Mouse (Mus musculus): ENCODE data around the gene Zbtb7a.

Gene Zbtb7a

DNA sequence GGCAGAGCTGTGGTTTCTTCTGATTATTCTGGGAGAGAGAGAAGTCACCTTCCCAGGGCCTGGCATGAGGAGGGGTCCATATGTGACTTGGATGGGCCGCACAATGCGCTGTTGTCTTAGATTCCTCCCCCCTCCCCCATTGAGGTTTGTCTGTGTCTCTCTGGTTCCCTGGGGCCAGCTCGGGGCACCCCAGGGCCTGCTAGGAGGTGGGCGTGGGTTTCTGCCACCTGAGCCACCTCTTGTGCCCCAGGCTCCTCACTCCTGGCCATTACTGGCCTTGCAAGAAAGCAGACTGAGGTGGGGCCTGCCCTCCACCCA is 4.5 kb downstream of the Zbtb7a start:
- DNase-seq: no peak

DNA sequence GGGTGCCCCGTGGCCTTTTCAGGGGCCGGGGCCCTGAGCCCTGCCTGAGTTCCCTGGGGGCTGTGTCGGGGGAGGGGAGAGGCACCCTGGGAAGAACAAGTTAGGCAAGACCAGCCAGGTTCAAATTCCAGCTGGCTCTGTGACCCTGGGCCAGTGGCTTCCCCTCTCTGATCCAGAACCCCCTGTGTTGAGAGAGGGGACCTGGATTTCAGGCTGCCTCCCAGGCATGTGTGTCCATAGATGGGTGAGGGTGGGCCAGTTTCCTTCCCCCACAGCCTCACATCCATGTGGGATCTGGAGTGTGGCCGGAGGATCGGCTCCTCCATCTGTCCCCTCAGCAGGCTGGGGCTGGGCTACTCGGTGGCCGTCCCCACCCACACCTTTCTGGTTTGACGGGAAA is 5.0 kb downstream of the Zbtb7a start:
- no peak for DNase-seq

DNA sequence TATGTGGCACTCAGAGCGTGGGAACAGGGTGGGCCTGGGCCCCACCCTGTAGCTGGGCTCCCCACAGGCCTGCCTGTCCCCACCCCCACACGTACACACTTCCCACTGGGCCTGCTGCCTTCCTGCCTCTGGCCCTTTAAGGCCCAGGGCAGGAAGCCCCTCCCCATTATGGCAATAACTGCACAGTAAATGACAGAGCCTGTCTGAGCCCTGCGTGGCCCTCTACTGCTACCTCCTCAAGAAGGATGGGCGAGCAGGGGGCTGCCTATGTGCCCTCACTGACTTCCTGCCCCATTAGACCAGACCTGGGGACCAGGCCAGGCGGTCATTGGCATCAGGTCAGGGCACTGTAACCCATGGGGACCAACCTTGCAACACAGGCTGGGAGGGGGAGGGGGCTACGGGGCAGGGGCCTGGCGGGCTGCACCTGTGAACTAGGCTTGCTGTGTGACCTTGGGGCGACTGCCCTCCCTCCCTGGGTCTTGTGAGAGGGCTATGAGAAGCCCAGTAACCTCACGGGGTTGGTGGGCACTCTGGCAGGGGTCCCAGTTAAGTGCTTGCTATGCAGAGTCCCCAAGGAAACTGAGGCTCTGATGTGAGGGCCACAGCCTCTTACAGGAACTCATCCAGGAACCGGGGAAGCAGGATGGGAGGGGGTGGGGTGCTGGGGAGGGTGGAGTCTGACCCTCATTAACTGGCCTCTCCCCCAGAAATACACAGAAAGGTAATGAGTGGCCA is 5.9 kb downstream of the Zbtb7a start:
- DNase-seq: peak in 1 of 2 experiments; percentile 46

DNA sequence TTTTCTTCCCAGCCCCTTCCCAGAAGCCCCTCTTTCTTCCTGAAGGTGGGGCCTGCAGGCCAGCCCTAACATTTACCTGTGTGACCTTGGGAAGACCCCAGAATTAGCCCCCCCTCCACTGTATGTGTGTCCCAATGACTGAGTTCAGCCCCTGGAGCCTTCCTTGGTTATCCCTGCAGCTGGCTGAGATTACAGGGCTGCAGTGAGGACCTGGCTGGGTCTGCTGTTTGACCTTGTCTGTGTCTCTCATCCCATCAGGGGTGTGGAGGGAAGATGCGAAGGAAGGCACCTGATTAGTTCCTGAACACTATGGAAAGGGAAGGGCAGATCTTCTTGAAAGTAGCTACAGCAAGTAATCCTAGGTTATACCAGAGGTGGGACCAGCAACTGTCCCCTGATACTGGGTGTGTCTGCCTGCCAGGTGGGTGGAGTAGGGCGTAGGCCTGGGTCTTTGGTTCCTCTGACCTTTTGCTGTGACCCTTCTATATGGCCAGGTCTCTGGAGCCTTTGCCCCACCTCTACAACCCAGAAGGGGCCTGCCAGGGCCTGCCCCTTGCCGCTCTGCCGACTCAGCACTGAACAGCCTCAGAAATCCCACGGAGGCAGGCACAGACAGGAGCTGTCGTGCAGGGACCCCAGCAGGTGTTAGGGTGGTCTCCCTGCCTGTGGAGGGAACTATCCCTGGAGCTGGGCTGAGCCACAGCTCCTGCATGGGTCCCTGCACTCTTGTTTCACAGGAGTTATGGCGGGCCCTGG is 6.6 kb downstream of the Zbtb7a start:
- no peak for DNase-seq

DNA sequence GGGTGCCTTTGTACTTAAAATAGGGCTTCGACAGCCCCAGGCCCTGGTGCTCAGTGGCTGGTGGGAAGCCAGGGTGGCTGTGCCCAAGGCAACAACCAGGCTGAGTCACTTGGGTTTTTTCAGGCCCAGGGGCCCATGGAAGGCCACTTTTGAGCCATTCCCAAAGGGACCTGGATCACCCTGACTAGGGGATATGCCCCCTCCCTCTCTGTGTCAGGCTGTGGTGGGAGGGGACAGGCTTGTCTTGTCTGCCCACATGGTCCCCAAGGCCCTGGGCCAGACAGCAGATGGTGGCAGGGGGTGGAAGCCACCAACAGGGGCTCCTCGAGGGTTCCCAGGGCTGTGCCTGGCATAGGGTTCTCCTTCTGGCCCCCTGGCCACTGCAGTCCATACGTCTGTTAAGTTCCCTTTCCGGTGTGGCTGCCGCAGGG is 7.5 kb downstream of the Zbtb7a start:
- DNase-seq: no peak

DNA sequence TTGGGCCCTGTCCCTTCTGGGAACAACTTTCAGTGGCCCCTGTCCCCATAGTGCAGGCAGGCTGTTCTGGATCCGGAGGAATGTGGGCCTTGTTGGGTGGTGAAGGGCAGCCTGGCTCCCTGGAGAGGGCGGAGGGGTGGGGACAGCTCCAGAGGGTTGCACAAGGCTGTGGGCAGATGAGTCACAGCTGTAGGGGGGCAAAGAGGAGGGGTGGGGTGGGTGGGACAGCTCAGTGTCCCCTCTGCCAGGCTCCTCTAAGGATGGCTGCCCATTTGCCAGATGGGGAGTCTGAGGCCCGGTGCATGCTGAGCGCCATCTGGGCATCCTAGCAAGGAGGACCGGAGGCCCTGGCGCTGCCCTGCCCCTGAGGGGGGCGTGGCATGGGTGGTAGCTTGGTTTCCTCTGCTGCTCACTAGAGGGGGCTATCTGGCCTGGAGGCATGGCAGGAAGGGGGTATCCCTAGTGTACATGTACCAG is 8.2 kb downstream of the Zbtb7a start:
- DNase-seq: no peak

DNA sequence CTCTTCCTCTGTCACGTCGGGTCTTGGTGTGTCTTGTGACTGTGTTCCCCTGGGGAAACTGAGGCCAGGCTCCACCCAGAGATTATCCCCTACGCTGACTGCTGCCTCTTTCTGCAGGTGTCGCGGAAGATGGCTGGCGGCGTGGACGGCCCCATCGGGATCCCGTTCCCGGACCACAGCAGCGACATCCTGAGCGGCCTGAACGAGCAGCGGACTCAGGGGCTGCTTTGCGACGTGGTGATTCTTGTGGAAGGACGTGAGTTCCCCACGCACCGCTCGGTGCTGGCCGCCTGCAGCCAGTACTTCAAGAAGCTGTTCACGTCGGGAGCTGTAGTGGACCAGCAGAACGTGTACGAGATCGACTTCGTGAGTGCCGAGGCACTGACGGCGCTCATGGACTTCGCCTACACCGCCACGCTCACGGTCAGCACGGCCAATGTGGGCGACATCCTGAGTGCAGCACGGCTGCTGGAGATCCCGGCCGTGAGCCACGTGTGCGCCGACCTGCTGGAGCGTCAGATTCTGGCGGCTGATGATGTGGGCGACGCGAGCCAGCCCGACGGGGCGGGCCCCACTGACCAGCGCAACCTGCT is 8.9 kb downstream of the Zbtb7a start:
- no peak for DNase-seq

DNA sequence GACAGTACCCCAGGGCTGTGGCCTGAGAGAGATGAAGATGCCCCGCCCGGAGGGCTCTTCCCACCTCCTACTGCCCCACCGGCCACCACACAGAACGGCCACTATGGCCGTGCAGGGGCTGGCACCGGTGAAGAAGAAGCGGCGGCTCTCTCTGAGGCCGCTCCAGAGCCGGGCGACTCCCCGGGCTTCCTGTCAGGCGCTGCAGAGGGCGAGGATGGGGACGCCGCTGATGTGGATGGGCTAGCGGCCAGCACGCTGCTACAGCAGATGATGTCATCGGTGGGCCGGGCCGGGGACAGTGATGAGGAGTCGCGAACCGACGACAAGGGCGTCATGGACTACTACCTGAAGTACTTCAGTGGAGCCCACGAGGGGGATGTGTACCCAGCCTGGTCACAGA is 9.6 kb downstream of the Zbtb7a start:
- DNase-seq: peak in 1 of 2 experiments; percentile 37

DNA sequence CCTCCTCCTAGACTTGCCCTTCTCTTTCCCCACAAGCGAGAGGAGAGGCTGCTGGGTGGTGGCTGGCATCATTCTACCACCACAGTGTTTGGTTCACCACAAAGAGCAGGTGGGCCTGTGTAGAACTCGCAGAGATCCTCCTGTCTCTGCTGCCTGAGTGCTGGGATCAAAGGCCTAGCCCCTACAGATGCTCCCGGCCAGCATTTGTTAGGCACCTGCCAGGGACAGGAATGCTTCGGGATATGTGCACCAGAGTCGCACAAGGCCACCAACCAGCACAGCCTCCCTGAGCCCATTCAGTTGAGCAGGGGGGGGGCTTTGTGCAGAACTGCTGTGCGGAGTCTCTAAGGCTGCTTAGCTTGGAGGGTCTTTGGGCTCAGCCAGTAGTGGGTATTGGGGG is 10.3 kb downstream of the Zbtb7a start:
- DNase-seq: no peak

DNA sequence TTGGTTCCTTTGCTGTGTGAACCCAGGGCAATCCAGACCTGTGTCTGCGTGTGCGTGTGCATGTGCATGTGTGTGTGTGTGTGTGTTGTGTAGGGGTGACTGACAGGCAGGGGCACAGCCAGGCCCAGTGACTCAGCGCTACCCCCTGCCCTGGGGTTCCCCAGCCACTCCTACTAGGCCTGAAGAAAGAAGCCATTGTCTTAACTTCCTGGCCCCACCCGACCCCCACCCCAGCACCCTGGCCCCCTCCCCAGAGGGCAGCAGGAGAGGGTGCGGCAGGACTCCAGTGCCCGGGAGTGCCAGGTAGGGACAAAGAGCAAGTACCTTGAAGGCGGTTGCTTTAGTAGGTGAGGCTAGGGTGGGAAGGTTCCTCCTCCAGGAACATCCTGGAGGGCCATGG is 10.8 kb downstream of the Zbtb7a start:
- DNase-seq: no peak

DNA sequence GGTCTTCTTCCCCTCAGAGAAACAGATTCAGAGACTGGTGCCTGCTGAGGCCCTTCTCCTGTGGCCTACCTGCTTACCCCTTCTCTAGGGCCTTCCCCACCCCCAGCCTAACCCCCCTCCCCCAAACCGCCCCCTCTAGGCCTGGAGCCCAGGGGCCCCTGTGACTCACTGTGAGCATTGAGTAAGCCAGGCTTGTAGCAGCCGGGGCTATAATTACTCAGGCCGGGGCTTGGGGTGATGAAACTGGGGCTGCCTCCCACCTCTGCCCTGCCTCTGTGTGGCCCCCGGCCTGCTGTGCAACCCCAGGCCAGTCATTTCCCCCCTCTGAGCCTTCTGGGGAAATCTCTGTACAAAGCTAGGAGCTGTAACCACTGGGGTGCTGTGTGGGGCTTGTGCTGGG is 11.3 kb downstream of the Zbtb7a start:
- no peak for DNase-seq

DNA sequence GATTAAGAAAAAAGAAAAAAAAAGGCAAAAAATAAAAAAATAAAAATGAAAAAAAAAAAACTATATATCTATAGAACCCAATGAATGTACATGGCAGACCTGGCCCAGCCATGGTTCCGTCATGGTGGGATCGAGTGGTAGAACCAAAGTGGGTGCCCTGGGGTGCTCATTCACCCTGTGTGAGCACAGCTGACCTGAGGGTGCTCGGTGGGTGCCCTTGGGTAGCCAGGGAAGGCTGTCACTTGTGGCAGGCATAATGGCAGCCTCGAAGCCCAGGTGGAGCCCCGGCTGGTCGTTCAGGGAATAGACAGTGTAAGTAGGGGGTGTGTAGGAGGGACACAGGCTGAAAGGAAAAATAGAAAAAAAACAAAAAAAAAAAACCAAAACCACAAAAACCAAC is 16.2 kb downstream of the Zbtb7a start:
- DNase-seq: no peak

DNA sequence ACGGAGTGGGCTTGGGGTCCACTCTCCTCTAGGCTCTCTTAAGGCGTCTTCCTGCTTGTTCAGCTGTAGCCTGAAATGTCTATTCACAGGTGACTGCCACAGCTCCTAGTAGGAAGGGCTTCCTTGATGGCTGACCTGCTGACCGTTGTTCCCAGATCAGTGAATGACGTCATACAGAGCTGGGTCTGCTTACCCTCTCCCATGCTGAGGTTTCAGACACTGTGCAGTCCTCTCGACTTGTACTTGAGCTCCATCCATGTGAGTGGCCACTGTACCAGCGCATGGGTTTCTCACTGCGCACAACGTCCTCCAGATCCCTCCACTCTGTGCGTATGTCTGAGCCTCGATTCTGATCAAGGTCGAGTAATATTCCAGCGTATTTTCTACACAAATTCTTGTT is 17.6 kb downstream of the Zbtb7a start:
- DNase-seq: no peak

DNA sequence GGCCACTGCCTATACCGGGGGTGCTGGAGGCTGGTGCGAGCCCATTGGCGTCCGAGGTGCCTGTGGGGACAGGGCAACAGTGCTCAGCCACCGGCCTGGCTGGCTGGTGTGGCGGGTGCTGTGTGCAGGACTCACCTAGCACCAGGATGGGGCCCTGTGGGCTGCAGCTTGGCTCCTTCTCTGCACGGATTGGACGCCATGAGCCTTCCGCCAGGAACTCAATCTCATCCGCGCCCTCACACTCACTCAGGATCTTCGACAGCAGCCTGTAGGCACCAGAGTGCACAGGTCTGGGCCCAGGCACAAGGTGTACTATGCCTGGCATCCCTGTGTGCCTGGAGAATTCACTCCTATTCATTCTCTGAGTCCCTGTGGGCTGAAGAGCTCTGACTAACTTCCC is 19.3 kb downstream of the Zbtb7a start:
- DNase-seq: no peak

DNA sequence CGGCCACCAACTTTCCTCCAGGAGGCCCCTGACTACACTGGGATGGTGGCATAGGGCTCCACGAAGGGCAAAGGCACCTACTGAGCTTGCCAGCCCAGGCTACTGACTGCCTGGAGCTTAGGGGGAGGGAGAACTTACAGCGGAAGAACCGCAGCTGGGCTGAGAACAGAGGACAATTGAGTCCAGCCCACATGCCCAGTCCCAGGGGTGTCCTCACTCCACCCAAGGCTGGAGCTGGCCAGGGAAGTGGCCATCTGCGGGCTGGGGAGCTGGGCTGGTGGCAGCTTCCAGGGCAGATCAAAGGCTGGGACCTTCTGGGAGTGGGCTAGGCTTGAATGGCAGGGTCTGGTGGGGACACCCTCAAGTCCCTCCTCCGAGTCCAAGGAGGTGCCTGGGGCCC is 19.7 kb downstream of the Zbtb7a start:
- no peak for DNase-seq

DNA sequence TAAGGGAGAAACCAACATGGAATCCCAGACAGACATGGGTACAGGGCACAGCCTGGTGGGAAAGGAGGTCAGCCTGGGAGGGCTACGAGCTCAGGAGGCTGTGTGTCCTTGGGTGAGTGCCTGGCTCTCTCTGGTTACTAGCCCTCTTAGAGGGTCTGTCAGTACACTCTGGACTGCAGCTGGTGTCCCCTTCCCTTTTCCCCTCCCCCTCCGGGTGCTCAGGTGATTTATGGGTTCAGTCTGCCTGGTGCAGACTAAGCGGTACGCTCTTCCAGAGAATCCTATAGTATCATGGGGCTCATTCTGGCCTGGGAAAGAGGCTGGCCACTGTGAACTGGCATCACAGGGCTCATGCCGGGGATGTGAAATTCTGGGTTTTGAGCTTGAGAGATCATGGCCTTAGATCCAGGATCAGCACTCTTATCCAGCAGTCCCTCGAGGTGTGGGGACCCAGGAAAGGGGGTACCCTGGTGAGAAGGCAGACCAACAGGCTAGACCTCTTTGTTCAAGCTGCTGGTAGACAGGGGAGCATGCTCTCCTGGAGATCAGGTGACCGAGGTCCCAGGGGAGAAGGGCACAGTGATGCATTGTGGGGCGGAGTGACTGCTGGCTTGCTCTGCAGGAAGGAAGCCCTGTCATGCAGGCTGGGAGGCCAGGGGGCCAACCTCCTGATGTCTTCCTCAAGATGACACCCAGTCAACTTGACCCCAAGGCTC is 26.7 kb downstream of the Zbtb7a start:
- DNase-seq: peak; percentile 56 to 73

DNA sequence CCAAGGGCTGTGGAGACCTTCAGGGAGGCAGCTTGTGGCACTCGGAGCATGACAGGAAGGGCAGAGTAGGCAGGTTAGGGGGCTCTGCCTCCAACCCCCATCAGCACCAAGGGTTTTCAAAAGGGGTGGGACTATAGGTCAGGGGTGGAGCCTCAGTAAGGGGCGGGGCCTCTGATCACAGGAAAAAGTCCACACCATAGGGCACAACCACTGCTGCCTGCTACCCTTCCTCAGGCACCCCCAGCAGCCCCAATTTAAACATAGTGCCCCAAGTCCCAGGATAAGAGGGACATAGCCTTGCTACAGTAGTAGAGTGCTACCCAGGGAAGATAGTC is 27.3 kb downstream of the Zbtb7a start:
- peak in 1 of 2 experiments; percentile 40 for DNase-seq

DNA sequence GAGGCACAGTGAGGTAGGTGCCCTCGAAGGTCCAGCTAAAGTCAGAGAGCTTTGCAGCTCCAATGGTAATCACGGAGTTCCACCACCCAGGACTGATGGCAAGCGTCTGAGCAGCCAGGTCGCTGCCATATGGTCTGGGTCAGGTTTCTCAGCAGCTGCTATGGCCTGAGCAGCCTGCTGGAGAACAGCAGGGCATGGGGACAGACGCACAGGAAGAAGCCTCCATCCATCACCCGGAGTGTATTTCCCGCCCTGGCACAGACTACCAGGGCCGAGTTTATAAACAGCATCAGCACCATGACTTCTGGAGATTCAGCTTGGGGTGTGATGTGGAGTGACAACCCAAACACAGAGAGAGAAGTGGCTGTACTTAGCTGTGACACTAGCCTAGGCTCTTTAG is 30.1 kb downstream of the Zbtb7a start:
- no peak for DNase-seq

DNA sequence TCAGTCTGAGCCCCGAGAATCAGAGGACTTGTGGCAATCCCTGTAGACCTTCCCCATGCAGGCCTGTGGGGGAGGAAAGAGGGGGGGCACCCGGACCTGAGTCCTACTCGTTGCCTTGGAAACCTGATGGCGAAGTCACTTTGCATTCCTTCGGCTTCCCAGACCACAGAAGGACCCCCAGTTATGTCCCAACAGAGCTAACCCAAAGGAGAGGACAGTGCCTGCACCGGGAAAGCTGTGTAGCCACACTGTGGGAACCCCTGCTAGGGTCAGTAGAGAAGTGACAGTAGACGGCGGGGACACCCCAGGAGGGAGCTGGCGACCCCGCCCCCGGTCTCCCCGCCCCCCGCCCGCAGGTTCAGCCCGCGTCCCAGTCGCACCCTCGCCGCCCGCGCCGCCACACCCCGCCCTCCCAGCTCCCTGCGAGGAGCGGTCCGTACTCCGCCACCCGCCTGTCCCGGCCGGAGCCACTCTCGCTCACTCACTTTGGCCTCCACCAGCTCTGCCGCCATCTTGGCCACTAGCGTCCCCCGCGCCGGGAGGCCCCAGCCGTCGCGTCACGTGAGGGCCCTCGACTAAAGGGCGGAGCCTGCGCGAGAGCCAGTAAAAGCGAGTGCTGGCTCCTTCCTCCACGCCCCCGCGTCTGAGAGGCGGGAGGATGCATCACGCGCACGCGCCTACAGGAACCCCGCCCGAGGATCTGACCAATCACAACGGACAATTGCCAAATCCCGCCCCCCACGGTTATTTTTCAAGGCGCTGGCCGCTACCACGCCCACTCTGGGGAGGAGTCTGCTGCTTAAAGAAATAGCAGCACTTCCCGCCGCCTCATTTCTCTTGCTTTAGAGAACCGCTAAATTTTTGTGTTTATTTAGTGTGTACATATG is 32.4 kb downstream of the Zbtb7a start, which contains the start of gene Pias4:
Pias4 (minus strand) TSS at position 724 of the 887 bp plus-strand sequence.
- DNase-seq: peak; percentile 100

DNA sequence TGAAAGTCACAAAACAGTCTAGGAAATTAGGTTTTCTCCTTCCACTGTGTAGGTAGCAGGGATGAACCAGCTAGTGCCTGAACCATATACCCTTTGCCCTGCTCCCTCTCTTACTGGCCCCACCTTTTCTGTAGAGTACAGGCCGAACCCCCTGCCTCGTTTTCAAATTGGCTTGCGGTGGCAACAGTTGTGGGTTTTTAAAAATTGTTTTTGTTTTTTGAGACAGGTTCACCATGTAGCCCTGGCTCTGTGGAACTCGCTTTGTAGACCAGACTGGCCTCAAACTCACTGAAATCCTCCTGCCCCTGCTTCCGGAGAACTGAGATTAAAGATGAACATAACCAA is 33.0 kb downstream of the Zbtb7a start:
- peak in 1 of 2 experiments; percentile 61 for DNase-seq

DNA sequence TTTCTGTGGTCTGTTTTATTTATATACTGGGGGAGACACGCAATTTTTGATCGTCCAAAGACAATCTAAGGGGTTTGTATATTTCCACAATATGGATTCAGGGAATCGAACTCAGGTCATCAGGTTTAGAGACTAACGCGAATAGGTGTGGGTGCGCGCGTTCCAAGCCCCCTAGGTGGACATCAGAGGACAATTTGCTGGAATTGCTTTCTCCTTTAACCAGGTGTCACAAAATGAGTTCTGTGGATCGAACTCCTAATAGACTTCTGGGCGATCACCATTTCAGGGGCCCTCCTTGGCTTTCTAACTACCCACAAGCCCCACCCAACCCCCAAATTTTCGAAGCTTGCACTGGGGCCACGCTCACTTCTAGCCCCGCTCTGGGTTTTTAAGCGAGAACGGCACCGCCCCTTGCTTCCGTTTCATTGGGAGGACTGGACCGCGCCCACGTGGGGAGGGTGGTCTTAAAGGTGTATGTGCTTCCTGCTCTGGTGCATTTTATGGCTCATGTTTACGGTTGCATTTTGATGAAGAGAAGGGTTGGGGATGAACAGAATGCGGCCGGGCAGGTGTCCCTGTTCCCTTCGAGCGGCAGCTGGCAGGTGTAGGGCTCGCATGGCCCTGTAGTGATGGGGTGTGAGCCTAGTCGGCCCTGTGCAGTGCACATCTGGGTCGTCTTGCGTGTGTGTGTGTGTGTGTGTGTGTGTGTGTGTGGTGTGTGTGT is 33.7 kb downstream of the Zbtb7a start:
- DNase-seq: peak; percentile 89 to 94

DNA sequence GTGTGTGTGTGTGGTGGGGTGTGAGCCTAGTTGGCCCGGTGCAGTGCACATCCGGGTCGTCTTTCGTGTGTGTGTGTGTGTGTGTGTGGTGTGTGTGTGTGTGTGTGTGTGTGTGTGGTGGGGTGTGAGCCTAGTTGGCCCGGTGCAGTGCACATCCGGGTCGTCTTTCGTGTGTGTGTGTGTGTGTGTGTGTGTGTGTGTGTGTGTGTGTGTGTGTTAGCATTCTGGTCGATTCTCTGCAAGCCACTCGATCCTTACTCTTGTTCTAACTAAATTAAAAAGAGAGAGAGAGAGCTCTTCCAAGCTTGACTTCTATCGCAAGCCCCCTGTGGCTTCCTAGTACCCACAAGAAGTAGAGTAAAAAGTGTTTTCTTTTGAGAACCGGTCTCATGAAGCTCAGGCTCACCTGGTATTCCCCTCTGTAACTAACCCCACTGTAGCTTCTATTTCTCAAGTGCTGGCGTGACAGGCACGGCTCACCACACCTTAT is 34.4 kb downstream of the Zbtb7a start:
- peak; percentile 52 to 67 for DNase-seq

Data from kidney, postnatal 4 days (tissue).